Mouse (Mus musculus): ENCODE data around the gene Vwa3b.
A peak's percentile ranks its signal among the peaks of the same experiment; 100 is the strongest.

The Vwa3b gene

DNA sequence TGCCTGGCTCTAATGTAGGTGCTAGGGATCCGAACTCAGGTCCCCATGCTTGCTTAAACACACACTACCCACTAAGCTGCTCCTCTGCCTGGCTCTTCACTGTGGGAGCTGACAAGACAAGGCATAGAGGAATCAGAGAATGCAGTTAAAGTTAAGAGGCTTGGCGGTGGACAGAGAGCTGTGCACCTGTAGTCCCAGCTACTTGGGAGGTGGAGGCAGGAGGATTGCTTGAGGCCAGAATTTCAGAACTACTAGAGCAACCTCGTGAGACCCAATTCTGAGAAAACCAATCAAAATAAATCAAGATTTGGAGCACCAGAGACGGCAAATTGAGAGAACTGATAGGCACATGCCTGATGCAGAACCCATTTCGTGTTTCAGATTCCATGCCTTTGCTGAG lies 36.7 kb downstream of the Vwa3b start:
- DNase-seq (ENCODE audit: low spot score), result no peak

DNA sequence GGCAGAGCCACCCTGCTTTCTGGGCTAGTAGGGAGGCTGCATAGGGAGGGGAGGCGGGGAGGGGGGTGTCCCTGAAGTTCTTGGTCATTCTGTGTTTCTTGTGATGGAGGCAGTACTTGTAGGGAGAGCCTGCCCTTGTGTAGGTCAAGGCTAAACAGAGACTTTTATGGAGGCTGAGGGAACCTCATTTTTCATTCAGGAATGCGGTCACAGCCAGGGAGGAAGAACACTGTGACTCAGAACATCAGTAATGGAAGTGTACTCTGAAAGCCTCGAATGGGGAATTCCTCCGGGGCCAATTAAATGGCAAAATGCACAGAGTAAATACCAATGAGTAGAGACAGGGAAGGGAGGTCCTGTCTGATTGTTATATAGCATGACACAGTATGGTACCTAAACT lies 37.4 kb downstream of the Vwa3b start:
- DNase-seq (ENCODE audit: low spot score), result no peak

DNA sequence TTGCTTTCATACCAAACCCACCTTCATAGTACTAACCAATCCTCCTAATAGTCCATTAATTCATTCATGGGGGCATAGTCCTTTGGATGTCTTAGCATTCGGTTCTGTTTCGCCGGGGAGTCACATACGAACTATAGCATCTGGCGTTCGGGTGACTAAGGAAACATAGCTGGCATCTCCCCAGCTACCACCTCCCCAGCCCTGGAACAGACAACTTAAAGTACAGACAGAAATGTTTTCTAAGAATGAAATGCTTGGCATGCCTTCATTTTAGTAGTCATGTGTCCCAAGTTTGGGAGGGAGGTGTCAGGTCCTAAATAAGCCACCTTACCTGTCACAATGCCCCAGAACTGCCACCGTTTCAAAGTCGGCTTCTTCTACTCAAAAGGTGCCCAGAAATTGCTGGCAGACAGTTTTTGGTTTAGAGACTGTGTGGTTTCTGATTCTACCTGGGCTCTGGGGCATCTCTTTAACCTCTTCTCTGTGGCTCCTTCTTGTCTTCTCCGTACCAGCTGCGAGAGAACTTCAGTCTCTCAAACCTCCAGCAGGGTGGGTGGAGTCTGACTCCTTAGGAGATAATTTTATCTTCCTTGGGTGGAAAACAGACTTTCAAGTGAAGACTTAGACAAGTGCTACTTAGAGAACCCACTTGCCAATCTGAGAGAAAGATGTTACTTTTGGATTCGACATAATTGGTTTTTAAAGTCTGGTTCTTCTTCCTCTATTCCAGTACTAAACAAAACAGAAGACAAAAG lies 39.4 kb downstream of the Vwa3b start:
- DNase-seq (ENCODE audit: low spot score), result no peak

DNA sequence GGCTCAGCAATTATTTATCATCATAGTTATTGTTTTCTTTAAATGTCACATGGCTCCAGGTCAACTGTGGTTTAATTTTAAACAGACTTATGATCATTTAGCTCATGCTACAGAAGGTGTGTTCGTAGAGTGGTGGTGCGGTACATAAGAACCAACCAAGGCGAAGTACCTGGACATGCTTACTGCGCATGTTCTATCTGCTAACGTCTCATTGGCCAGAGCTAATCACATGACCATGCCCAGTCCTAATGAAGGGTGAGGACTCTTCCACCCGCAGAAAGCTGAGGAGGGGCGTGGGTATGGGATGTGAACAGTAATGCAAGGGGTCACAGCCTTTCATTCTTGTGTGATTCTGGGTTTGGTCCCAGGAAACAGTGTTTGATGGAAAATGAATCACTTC lies 49.4 kb downstream of the Vwa3b start:
- no peak for DNase-seq (ENCODE audit: low spot score)

DNA sequence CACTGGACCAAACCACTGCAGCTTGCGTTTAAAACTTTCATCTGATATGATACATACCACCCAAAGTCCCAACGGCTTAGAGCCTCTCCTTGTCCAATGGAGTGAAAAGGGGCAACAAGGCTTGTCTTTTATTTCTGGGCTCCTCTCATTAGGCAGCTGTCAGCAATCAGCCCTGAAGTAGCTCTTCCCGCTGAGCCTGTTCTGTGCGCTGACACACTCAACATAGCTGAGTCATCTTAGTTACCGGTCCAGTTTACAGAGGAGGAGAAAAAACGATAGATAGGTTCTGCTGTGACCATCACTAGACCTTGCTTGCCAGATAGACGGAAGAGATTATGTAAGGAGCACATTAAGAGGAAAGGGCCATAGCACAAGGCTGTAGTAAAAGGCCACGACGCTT lies 50.9 kb downstream of the Vwa3b start:
- DNase-seq (ENCODE audit: low spot score), result peak; percentile 18

DNA sequence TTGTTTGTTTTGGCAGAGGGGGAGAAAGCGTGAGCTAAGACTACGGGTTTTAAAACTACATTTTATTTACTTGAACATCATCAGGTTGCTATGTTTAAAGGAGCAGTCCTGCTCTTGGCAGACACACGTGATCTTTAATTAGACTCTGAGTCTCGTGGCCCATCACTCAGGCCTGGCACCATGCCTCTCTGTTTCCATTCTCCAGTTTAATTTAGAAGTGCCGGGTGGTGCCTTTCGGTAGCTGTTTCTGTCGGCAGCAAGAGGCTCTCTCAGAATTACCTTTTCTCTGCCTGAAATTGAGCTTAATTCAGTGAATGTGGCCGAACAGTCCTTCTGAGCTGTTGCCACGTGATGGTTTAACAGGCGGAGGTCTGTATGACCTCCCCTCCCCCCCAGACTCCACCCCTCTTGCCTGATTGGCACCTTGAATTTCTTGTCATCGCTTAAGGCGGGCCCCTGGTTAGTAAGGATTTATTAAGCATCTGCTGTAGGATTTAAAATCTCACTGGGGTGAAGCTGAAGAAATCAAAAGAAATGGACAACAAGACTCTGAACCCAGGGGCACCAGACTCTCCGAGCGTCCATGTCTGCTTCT lies 51.7 kb downstream of the Vwa3b start:
- peak; percentile 53 for DNase-seq (ENCODE audit: low spot score)

DNA sequence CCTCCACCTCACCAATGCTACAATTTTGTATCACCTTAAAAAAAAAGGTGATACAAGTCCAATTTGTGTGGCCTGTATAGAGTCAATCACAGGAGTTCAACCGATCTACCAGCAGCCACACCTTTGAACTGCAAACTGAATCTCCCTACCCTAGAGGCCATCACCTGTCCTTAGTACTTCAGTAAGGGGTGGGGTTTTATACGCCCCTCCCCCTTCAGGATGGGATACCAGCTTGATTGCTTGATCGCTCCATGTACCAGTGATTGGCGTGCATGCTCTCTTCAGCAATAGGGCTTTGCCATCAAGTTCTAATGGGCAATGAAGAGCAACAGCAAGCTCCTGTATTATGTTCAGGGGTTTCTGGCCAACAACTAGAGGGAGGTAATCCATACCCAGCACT lies 54.0 kb downstream of the Vwa3b start:
- DNase-seq (ENCODE audit: low spot score), result no peak

DNA sequence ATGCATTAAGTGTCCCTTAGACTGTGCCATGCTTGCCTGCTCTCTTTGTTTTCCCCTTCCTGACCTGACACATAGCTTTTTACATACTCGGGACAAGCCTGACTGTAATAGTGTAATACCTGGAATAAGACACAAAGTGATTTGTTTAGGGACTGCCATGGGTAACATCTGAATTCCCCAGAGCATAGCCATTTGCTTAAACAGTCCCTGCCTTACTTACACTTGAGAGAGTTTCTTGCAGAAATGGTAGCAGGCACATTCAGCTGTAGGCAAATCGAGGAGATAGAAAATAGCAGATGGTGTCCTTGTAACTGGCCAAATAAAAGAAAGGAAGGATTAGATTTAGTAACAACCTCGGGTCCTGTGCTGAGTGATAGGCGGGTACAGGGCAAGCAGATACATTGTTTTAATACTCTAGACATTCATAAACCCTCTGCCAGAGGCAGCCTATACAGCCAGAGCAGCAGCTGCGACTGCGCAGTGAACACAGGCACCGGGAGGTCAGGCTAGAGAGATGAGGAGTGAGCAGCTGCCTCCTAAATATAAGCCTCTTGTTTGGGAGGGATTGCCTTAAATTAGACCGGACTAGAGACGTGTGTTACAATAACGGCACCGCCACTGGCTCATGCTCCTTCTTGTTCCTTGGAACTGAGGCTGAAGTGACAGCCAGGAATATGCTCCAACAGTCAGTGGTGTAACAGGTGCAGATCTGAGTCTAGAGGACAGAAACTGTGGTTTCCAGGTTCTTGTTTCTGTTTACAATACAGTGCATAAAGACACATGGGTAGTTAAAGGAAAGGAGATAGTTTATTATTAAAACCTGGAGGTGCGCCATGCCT lies 55.2 kb downstream of the Vwa3b start:
- DNase-seq (ENCODE audit: low spot score), result no peak

DNA sequence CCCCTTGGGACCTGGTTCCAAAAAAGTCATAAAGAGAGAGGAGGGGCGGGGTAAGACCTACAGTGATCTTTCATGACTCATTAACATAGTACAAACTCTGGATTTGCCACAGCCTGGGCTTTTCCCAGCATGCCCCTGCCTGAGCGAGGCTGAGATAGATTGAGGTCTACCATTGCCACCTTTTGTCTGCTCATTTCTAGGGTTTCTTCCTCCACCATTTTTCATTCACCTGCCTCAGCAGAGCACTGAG lies 55.7 kb downstream of the Vwa3b start:
- DNase-seq (ENCODE audit: low spot score), result no peak

DNA sequence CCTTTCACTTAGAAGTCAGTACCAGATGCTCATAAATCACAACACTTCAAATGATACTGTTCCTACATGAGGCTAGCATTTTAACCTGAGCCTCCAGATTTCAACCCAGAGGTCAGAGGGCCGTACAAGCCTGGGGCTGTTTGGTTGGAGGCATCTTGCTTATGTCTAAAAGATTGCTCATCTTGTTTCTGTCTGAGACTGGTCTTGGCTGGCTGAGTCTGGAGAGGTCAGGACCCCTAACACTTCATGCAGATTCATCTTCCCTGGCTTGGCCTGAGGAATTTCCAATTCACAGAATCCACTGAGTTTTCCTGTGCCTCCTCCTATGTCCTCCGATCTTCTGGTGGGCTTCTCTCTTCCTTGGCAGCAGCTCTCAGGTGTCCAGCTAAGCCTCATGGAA lies 57.7 kb downstream of the Vwa3b start:
- no peak for DNase-seq (ENCODE audit: low spot score)

DNA sequence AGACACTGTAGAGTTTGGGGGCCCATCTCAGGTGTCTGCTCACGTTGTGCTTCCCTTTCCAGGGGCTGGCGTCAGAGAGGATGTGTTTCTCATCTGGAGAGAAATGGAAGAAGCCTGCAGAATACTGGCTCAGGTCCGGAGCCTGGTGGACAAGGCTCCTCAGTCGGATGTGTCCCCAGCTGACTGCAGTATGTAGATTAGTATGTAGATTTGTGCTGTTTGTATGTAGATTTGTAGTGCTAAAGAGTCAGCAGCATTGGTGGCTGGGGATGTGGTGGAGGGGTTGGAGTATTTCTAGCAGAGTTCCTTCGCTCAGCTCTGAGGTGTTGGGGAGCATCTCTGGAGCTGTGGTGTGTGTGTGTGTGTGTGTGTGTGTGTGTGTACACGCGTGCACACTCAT lies 58.8 kb downstream of the Vwa3b start:
- no peak for DNase-seq (ENCODE audit: low spot score)

DNA sequence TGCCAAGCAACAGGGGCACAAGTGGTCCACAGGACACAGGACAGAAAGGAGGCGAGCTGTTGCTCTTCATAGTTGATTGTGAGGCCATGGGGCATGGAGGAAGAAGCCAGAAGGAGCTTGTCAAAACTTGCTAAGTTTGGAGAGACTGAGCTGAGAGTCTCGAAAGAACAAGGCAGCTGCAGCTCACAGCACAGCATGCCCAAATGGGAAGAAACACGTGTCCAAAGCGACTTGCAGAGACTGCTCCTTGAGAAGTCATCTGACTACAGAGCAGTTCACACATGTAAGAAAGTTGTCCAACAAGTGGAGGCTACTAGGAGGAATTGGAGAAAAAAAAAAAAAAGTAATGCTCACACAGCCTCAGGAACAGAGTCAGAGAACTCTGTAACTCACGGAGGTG lies 62.8 kb downstream of the Vwa3b start:
- no peak for DNase-seq (ENCODE audit: low spot score)

DNA sequence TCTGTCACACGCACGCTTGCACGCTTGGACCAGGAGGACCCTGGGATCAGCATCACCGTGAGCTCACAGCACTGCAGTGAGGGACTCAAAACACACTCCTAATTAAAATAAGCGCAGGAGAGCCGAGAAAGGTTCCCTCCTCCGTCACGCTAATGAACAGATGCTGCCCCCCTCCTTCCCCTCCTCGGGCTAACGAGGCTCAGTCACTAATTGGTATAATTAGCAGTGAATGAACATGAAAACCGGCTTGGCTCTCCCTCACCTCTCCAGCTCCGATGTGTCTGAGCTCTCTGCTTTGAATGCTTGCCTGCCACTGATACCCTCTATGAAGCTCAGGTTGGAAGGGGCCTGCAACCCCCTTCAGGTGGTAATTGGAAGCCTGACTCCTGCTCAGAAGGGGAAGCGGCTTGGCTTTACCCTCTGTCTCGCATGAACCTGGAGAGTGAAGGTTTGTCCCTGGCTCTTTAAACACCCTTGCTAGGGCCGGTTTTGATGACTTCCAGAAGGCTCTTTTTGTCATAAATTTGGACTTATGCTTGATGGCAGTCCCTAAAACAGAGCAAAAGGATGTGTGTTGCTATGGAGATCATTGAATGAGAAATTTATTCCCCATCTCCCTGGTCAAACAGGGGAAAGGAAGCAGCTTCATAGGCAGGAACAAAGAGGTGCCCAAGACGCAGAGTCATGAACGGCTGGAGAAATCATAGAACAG lies 71.1 kb downstream of the Vwa3b start:
- peak; percentile 60 for DNase-seq (ENCODE audit: low spot score)

DNA sequence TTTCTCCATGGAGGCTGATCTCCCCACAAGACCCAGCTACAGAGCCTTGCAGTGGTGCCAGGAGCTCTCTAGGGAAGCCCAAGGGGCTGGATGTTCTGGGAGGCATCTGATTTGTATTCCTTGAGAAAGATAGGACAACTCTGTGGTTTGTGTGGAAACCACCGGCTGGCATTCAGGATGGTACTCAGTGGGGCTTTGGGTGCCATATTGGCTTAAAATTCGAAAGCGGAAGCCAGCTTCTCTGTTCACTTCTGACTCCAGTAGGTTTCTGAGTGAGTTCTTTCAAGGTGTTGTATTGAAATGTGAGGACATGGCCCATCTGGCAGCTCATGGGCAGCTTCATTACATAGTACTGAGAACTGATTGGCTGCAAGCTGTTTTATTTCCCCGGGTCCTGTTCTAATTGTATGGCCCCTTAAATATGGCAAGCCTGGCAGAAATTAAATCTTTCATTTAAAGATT lies 71.7 kb downstream of the Vwa3b start:
- no peak for DNase-seq (ENCODE audit: low spot score)

DNA sequence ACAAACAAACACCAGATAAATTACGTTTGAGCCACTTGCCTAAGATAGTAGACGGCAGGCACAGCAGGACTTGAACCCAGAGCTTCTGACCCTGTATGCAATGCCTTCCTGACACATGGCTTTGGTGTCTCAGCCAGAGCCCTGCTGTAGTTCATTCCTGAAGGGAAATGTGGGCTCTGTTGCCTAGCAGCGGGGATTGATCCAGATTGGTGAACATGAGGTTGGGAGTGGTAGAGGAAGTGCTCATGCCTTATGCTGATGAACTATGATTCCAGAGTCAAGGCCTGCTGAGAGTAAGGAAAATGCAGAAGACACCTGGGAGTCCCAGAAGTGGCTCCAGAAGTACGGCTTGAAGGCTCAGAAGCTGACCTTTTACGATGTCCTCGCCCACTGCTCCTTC lies 74.0 kb downstream of the Vwa3b start:
- no peak for DNase-seq (ENCODE audit: low spot score)

DNA sequence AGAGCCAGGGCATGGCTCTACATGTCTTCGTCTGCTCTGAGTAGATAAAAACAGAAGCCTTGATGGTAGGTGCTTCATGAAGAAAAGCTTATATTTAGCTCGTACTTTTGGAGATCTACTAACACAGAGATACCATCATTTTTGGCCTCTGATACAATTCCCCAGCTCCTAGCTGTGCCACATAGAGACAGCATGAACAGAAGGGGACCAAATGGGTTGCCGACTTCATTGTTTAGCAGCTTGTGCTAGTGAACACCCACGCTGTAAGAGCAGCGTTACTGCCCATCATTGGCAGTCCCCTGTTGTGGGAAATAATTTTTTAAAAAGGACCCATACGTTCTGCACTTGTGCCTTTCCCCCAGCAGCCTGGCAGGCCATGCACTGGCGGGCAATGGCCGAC lies 74.6 kb downstream of the Vwa3b start:
- DNase-seq (ENCODE audit: low spot score), result no peak

DNA sequence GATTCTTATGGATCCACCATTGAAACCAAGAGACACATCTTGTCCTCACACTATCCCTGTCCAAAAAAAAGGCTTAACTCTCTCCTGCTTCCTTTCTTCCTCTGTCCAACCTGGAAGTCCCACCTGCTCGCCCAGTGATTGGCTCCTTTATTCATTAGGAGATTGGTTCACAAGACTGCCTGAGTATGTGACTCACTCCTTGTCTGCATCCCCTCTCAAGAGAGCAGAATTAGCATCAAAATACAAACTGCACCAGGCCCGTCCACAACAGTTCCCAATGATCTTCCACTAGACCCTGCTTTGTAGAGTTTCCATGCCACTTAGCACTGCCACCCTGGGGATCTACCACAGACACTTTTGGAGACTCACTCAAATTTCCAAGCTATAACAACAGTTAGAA lies 75.3 kb downstream of the Vwa3b start:
- no peak for DNase-seq (ENCODE audit: low spot score)

DNA sequence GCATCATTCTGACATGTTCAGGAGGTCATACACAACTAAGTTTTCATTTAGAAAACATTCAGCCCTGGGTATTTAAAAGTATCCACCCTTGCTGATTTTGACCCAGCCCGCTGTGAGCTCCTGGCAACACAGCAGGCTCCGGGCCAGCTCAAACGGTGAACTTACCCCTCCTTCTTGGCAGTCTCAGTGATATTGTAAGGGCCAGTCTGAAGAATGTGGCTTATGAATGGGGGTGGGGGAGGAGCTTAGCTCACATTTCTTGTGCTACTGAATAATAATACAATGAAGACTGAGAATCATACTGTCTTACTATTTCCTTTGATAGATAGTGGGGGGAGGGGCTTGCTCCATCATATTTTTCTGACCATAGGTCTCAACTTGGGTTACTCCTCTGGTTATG lies 78.8 kb downstream of the Vwa3b start:
- DNase-seq (ENCODE audit: low spot score), result no peak

DNA sequence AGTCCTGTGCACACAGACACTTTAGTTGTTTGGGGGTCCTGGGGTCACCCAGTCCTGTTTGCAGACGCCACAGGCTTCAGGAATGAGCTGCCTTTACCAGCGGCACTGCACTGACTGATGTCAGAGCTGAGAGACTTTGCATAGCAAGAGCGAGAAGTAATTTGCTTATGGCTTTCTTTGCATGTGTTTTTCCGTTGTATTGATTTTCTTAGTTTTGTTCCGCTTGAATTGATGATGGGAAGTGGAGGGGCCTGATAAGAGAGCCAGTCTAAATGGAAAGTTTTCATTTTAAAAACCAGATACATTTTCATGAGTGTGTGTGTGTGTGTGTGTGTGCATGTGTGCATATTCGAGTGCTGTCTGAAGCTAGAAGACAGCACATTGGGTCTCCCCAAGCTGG lies 87.4 kb downstream of the Vwa3b start:
- peak; percentile 29 for DNase-seq (ENCODE audit: low spot score)

DNA sequence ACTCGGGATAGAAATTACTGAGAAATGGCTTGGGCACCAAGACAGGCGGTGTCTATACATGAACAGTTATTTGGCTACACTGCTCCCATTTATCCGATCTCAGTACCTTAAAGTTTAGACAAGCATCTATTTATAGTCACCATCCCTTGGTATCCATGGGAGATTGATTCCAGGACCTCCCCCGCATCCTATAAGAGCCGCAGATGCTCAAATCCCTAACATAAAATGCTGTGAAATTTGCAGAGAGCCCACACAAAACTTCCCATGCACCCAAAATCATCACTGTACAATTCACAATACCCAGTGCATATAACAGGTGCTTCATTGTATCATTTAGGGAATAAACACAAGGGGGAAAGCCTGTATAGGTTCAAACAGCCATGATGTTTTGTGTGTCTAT lies 89.5 kb downstream of the Vwa3b start:
- DNase-seq (ENCODE audit: low spot score), result no peak

DNA sequence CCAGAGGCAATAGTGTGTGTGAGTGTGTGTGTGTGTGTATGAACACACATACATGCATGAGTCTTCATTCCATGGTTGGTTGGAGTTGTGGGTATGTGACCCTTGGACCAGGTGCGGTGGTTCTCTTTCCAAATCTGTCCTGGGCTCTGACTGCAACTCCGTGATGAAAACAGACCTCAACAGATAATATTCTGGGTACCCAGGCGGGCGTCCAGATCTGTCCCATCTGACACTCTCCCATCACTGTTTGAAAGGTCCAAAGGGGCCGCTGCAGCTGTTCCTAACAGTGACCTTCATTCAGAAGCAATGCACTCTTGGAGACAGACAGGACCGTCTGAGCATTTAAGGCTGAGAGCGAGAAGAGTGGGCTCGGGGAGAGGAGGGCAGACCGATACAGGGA lies 90.2 kb downstream of the Vwa3b start:
- no peak for DNase-seq (ENCODE audit: low spot score)

DNA sequence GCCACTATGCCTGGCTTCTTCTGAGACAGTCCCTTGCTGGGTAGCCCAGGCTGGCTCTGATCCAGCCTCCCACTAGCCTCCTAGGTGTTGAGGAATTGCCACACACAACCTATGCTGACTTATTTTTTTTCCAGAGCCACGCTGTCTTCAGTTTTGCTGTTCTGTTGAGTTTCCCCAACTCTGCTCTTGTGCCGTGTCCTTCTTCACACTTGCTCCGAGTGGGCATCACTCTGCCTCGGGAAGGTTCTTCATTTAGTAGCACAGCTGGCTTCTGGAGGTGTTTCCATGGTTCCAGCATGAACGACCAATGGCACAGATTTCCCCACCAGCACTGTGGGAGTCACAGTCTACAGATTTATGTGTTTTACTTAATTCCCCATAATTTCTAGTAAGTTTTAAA lies 91.6 kb downstream of the Vwa3b start:
- DNase-seq (ENCODE audit: low spot score), result no peak

DNA sequence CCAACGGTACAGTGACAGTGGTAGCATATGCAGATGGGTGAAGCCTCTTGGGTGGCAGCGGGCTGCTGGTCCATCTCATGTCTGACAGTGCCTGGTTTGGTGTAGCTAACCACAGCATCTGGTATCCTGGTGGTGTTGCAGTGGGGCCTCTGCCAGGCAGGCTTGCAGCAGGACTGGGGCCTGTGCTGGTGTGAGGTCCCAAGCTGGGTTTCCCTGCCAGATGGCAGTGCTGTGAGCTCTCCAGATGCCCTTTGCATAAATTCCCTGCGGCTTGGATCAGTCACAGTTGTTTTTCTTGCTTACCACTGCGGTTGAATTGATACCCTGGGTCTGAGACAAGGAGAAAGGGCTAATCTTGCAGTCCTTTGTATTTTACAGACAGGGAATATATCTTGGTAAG lies 95.9 kb downstream of the Vwa3b start:
- DNase-seq (ENCODE audit: low spot score), result peak; percentile 97
